Mouse (Mus musculus) heart, postnatal 0 days (tissue): ENCODE results near the gene Itga3. TPM values are rescaled to one million over a fixed set of nuclear protein-coding genes. Genes with fewer than 3 reads are reported as not detected.
A peak's percentile ranks its signal among the peaks of the same experiment; 100 is the strongest.
"Not testable (repeated sequence)": the region's sequence is repeated elsewhere in the genome, so short reads cannot be mapped to it uniquely, and the experiment has no call there.

Source experiments
- ATAC-seq: fragments of 200-750 bp; cut with Nextera tagmentation; 2 replicates; pipeline ENCODE4 v1.8.0; 2017; ENCODE audit warnings: low read depth, moderate number of reproducible peaks, moderate library complexity; ENCODE audit not compliant: insufficient read depth
- DNase-seq: peaks from one replicate; pipeline ENCODE4 v3.0.0-alpha.2; 2016; ENCODE audit warnings: low spot score
- H3K27ac ChIP-seq: fragments of 300-500 bp; sonication (generic); 2 replicates; pipeline ENCODE4 v1.5.1; 2014; ENCODE audit warnings: low read depth, mild to moderate bottlenecking
- H3K27me3 ChIP-seq: fragments of 300-500 bp; sonication (generic); 2 replicates; pipeline ENCODE4 v1.6.1; 2014; ENCODE audit warnings: low read length, mixed read lengths; ENCODE audit not compliant: control insufficient read depth, insufficient read depth
- H3K36me3 ChIP-seq: fragments of 300-500 bp; sonication (generic); replicated peaks from 2 replicates; pipeline ENCODE4 v1.6.1; 2014; ENCODE audit warnings: low read length, mixed read lengths; ENCODE audit not compliant: control insufficient read depth, insufficient read depth
- H3K4me1 ChIP-seq: fragments of 300-500 bp; sonication (generic); 2 replicates; pipeline ENCODE4 v1.6.1; 2014; ENCODE audit warnings: antibody characterized with exemption; ENCODE audit not compliant: control insufficient read depth, insufficient read depth
- H3K4me2 ChIP-seq: fragments of 300-500 bp; sonication (generic); 2 replicates; pipeline ENCODE4 v1.6.1; 2014; ENCODE audit warnings: low read depth, mild to moderate bottlenecking, low read length, moderate library complexity
- H3K4me3 ChIP-seq: fragments of 300-500 bp; sonication (generic); 2 replicates; pipeline ENCODE4 v1.5.1; 2014; ENCODE audit warnings: low read depth, low read length
- H3K9ac ChIP-seq: fragments of 300-500 bp; sonication (generic); replicated peaks from 2 replicates; pipeline ENCODE4 v1.6.1; 2014; ENCODE audit warnings: low read depth, low read length, mixed read lengths
- H3K9me3 ChIP-seq: fragments of 300-500 bp; sonication (generic); replicated peaks from 2 replicates; pipeline ENCODE4 v1.6.1; 2016; ENCODE audit warnings: low read length; ENCODE audit not compliant: control insufficient read depth
- CTCF ChIP-seq: IDR thresholded peaks from 2 replicates; pipeline ENCODE4 v1.5.1; 2016; ENCODE audit warnings: antibody characterized with exemption, control low read depth, low read depth
- EP300 ChIP-seq: IDR thresholded peaks from 2 replicates; pipeline ENCODE4 v1.6.1; 2016; ENCODE audit warnings: antibody characterized with exemption, low read depth
- WGBS: fragments of 180-500 bp; shearing (Covaris S2); extraction: QIAGEN DNeasy Blood & Tissue Kit; methylation state at CpG from one replicate; pipeline ENCODE4 v1.1.7; 2014; 5-methylcytosine and 5-hydroxymethylcytosine counted together
- polyA plus RNA-seq: library from polyadenylated mRNA; unstranded; fragments of >200 nt; fragmentation: Nextera tagmentation; extraction: Ambion mirVana; gene quantifications from 2 replicates; pipeline ENCODE4 v1.2.1, GENCODE M21; 2015
- total RNA-seq: library from RNA; depleted of rRNA; stranded (reverse); fragments of >200 nt; gene quantifications from 2 replicates; pipeline ENCODE4 v1.2.3, GENCODE M21; 2014; ENCODE audit warnings: low replicate concordance

The Itga3 gene
- total and polyA plus RNA-seq, 2 experiments from 2014 or later, result 6.6 to 47.8 TPM

DNA sequence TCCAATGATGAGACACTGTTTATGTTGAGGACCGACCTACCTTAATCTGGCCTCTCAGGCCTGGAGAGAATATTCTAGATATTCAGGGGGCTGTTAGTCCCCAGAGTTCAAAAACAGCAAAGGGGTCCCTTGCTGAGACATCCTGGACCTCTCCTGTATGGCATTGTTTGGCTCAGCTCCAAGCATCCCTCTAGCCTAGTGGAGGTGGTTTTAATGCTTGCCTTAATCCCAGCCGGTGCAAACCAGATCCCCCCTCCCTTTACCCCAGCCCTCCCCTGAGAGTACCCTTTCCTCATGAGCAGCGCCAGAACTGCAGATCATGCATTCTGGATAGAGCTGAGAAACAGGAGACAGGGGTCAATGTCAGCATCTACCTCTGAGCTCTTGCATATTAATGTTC lies 64.1 kb downstream of the Itga3 start:
- no peak for ATAC-seq
- H3K9ac ChIP-seq, result no peak overlapping the region
- no peak overlapping the region for H3K4me3 ChIP-seq
- H3K4me1 ChIP-seq, result peaks cover 13% of the 10 kb centered on the region
- 36% methylated on average over 3 of the region's 3 CpGs for WGBS
- H3K36me3 ChIP-seq, result no peaks in the 10 kb centered on the region
- no peak for DNase-seq
- no peak overlapping the region for H3K4me2 ChIP-seq
- H3K27me3 ChIP-seq, result no peaks in the 10 kb centered on the region
- no peak overlapping the region for H3K27ac ChIP-seq
- no peaks in the 10 kb centered on the region for H3K9me3 ChIP-seq
- no peak for TF ChIP-seq CTCF
- TF ChIP-seq EP300, result no peak

DNA sequence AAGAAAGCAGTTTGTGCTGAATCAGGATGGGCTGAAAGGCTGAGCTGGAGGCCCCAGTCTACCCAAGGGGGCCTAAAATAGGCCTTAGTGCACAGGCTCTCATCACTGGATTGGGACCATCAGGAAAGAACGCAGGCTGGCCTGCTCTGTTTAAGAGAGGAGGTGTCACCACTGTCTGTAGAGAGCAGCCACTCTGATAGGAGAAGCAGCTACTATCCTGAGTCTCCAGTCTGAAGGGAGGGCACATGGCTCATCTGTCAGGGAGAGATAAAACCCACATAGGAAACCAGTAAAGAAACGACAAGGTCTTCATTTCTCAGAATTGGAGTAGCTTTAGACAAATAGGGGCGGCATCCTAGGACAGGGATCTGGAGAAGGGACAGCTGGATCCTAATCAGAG lies 64.5 kb downstream of the Itga3 start:
- Histone ChIP-seq H3K4me3 (no peak overlapping the region), H3K4me2 (no peak overlapping the region), H3K27ac (no peak overlapping the region), H3K9ac (no peak overlapping the region), H3K9me3 (no peaks in the 10 kb centered on the region), H3K4me1 (peaks cover 14% of the 10 kb centered on the region), H3K27me3 (no peaks in the 10 kb centered on the region), H3K36me3 (no peaks in the 10 kb centered on the region)
- ATAC-seq, result no peak
- TF ChIP-seq EP300, result no peak
- no peak for DNase-seq
- 41% methylated on average over 3 of the region's 3 CpGs for WGBS

DNA sequence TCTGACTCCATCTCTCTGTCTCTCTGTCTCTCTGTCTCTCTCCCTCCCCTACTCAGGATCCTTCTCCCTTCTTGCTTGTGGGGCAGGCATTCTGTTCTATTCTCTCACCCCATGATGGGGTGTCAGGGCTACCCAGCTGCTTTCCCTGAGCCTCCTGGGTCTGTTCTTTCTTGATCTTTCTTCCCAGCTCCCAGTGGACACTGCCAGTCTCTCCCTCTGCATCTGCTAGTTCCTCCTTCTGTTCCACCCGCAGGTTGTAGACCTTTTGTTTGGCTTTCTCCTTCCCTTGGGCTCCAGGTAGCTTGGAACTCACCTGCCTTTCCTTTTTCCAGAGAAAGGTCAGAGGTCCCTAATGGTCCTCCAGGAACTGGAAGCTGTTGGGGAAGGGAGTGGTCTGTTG lies 65.2 kb downstream of the Itga3 start:
- no peaks in the 10 kb centered on the region for H3K9me3 ChIP-seq
- H3K27me3 ChIP-seq, result no peaks in the 10 kb centered on the region
- ATAC-seq (no peak), DNase-seq (no peak)
- no peaks in the 10 kb centered on the region for H3K36me3 ChIP-seq
- WGBS, result 33% methylated on average over 1 of the region's 1 CpGs
- no peak overlapping the region for H3K27ac ChIP-seq
- H3K4me1 ChIP-seq, result peaks cover 21% of the 10 kb centered on the region
- no peak overlapping the region; the same call in 1 of the 2 replicates for H3K4me2 ChIP-seq
- H3K9ac ChIP-seq, result no peak overlapping the region
- no peak overlapping the region for H3K4me3 ChIP-seq
- TF ChIP-seq EP300 (no peak), CTCF (no peak)

DNA sequence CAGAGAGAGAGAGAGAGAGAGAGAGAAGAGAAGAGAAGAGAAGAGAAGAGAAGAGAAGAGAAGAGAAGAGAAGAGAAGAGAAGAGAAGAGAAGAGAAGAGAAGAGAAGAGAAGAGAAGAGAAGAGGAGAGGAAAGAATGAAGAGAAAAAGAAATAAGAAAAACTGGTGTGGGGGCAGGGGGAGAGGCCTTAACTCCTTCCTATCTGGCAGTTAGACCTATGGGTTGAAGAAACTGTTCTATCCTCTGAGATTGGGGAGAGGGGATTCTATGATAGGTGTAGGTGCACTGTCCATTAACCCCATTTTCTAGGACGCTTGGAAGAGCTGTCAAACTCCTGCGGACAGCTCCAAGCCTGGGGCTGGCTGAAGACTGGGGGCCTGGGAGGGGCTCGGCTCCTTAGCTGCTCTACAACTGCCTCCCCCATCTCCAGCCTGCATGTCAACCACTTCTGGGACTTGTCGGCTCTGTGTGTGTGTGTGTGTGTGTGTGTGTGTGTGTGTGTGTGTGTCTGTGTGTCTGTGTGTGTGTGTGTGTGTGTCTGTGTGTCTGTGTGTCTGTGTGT lies 65.7 kb downstream of the Itga3 start:
- H3K27ac ChIP-seq, DNase-seq, H3K27me3 ChIP-seq, H3K9me3 ChIP-seq, H3K9ac ChIP-seq, ATAC-seq, H3K36me3 ChIP-seq: not testable (repeated sequence)
- Histone ChIP-seq H3K4me3 (peak overlapping the region; percentile 9; the same call in 1 of the 2 replicates), H3K4me1 (peaks cover 24% of the 10 kb centered on the region), H3K4me2 (peak overlapping the region; percentile 97)
- 42% methylated on average over 3 of the region's 4 CpGs for WGBS

DNA sequence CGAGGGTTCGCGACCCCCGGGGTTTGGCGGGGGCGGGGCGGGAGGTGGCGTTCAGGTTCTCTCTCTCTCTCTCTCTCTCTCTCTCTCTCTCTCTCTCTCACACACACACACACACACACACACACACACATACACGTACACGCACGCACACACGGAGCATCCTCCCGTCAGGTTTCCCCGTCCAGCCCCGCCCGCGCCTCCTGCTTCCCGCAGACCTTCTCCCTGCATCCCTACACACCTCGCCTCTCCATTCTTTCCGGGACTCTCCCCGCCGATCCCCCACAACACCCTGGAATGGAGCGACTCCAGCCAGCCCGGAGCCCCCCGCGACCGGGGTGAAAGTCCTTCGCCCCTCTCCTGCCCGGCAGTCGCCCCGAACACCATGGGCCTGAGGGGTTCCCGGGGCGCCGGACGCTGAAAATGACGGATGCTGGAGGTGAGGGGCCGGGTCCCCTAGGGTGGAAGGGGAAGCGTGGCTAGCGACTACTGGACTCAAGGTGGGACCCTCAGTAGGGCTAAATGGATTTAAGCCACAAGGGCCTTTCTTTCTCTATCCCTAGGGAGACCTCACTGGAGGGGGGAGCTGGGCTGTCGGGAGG lies 66.4 kb downstream of the Itga3 start:
- DNase-seq (no peak), ATAC-seq (0 out of 2 replicates have a peak, but pooled peaks have one; percentile 13)
- TF ChIP-seq CTCF, result no peak
- TF ChIP-seq EP300, result no peak
- Histone ChIP-seq H3K4me2 (peak overlapping the region; percentile 97), H3K36me3 (0 out of 2 replicates have a peak, but pooled peaks cover 5% of the 10 kb centered on the region), H3K9ac (peak overlapping the region; percentile 59), H3K4me1 (peaks cover 20% of the 10 kb centered on the region), H3K27ac (peak overlapping the region; percentile 64), H3K4me3 (peak overlapping the region; percentile 68), H3K9me3 (no peaks in the 10 kb centered on the region), H3K27me3 (no peaks in the 10 kb centered on the region)
- WGBS, result 1% methylated on average over 35 of the region's 40 CpGs

DNA sequence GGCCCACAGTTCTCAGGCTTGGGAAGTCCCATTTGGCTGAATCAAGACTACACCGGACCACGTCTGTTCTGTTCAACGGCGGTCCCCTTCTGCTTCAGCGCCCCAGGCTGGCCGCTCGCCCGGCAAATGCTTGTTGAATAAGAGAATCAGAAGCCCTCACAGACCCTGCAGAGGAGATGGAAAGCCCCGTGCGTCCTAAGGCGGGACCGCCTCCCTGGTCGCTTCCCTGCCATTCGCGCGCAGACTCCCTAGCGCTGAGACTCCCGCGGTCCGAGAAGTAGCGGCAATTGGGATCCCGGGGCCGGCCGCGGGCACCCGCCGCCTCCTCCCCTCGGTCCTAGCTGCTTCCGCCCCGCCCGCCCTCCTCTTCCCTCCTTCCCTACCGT lies 67.0 kb downstream of the Itga3 start, which contains the start of gene Samd14:
Gene Samd14 (plus strand): TSS at position 251 of the 386 bp plus-strand sequence.
- peak; percentile 63 for DNase-seq
- H3K36me3 ChIP-seq, result peaks cover 8% of the 10 kb centered on the region; the same call in 1 of the 2 replicates
- peak; percentile 55 for ATAC-seq

More for the DNA sequence above, 67.0 kb downstream of the Itga3 start, which contains the start of gene Samd14:
- no peaks in the 10 kb centered on the region for H3K9me3 ChIP-seq
- WGBS, result 0% methylated on average over 30 of the region's 32 CpGs
- no peak for TF ChIP-seq EP300
- TF ChIP-seq CTCF, result no peak
- peak within 1 kb of the TSS; percentile 64 for H3K27ac ChIP-seq
- H3K27me3 ChIP-seq, result no peaks in the 10 kb centered on the region
- peaks cover 20% of the 10 kb centered on the region for H3K4me1 ChIP-seq
- H3K4me3 ChIP-seq, result peak within 1 kb of the TSS; percentile 68
- peak within 1 kb of the TSS; percentile 97 for H3K4me2 ChIP-seq
- peak within 1 kb of the TSS; percentile 59 for H3K9ac ChIP-seq
